Mouse (Mus musculus) heart, embryonic 16.5 days (tissue): ENCODE measurements at regions not wholly inside any gene's neighbourhood (a gene's known extent, or its start where the extent isn't known, plus 50 kb on each side); places are given as distances from the start of the nearest gene placed in this dataset.

Experiments used
- ATAC-seq: fragments of 200-750 bp; cut with Nextera tagmentation; replicated peaks from 2 replicates; pipeline ENCODE4 v1.8.0; 2017; ENCODE audit warnings: moderate number of reproducible peaks; ENCODE audit not compliant: insufficient read depth, low FRiP score; ENCODE audit errors: extremely low read depth
- H3K27ac ChIP-seq: fragments of 300-500 bp; sonication (generic); 2 replicates; pipeline ENCODE4 v1.5.1; 2014; ENCODE audit warnings: mild to moderate bottlenecking, low read length, control low read depth, moderate library complexity
- H3K27me3 ChIP-seq: fragments of 300-500 bp; sonication (generic); 2 replicates; pipeline ENCODE4 v1.6.1; 2014; ENCODE audit warnings: low read length, mixed read lengths; ENCODE audit not compliant: control insufficient read depth, insufficient read depth
- H3K36me3 ChIP-seq: fragments of 300-500 bp; sonication (generic); 2 replicates; pipeline ENCODE4 v1.6.1; 2014; ENCODE audit not compliant: control insufficient read depth, insufficient read depth
- H3K4me1 ChIP-seq: fragments of 300-500 bp; sonication (generic); 2 replicates; pipeline ENCODE4 v1.6.1; 2014; ENCODE audit warnings: low read length, mixed read lengths; ENCODE audit not compliant: control insufficient read depth, insufficient read depth
- H3K4me2 ChIP-seq: fragments of 300-500 bp; sonication (generic); 2 replicates; pipeline ENCODE4 v1.6.1; 2014; ENCODE audit warnings: low read depth, mild to moderate bottlenecking, control low read depth, low read length
- H3K4me3 ChIP-seq: fragments of 300-500 bp; sonication (generic); 2 replicates; pipeline ENCODE4 v1.5.1; 2014; ENCODE audit warnings: mild to moderate bottlenecking, control low read depth, low read length
- H3K9ac ChIP-seq: fragments of 300-500 bp; sonication (generic); 2 replicates; pipeline ENCODE4 v1.6.1; 2014; ENCODE audit warnings: low read length, control low read depth
- H3K9me3 ChIP-seq: fragments of 300-500 bp; sonication (generic); replicated peaks from 2 replicates; pipeline ENCODE4 v1.6.1; 2016; ENCODE audit warnings: low read length; ENCODE audit not compliant: control insufficient read depth
- WGBS: fragments of 180-500 bp; shearing (Covaris S2); extraction: QIAGEN DNeasy Blood & Tissue Kit; methylation state at CpG from one replicate; pipeline ENCODE4 v1.1.7; 2014; 5-methylcytosine and 5-hydroxymethylcytosine counted together

GRCm38 (mm10) chr6:84362331-84362730 lies 231.4 kb downstream of the Cyp26b1 start:
- Histone ChIP-seq H3K9ac (no peak overlapping the region), H3K4me3 (no peak overlapping the region), H3K27ac (no peak overlapping the region), H3K4me1 (no peaks in the 10 kb centered on the region), H3K4me2 (no peak overlapping the region), H3K27me3 (peaks cover 4% of the 10 kb centered on the region; the same call in 1 of the 2 replicates), H3K9me3 (no peaks in the 10 kb centered on the region), H3K36me3 (no peaks in the 10 kb centered on the region)
- ATAC-seq, result no peak
- 73% methylated on average over 1 of the region's 1 CpGs for WGBS

- Histone ChIP-seq H3K36me3 (no peaks in the 10 kb centered on the region), H3K4me1 (no peaks in the 10 kb centered on the region), H3K4me3 (no peak overlapping the region), H3K9ac (no peak overlapping the region), H3K9me3 (no peaks in the 10 kb centered on the region), H3K27ac (no peak overlapping the region), H3K27me3 (peaks cover 4% of the 10 kb centered on the region; the same call in 1 of the 2 replicates), H3K4me2 (no peak overlapping the region)
- ATAC-seq, result no peak
- 71% methylated on average over 10 of the region's 10 CpGs for WGBS
Observed at GRCm38 (mm10) chr6:84357911-84358310, 235.8 kb downstream of the Cyp26b1 start.

GRCm38 (mm10) chr6:84353425-84354220 lies 240.1 kb downstream of the Cyp26b1 start:
- Histone ChIP-seq H3K27me3 (no peaks in the 10 kb centered on the region), H3K4me1 (no peaks in the 10 kb centered on the region), H3K9ac (no peak overlapping the region), H3K9me3 (no peaks in the 10 kb centered on the region), H3K4me2 (no peak overlapping the region), H3K4me3 (no peak overlapping the region), H3K27ac (no peak overlapping the region), H3K36me3 (no peaks in the 10 kb centered on the region)
- WGBS, result 69% methylated on average over 6 of the region's 6 CpGs
- ATAC-seq, result no peak

- Histone ChIP-seq H3K27ac (no peak overlapping the region), H3K4me2 (no peak overlapping the region), H3K36me3 (no peaks in the 10 kb centered on the region), H3K4me1 (no peaks in the 10 kb centered on the region), H3K4me3 (no peak overlapping the region), H3K9me3 (no peaks in the 10 kb centered on the region), H3K9ac (no peak overlapping the region), H3K27me3 (peaks cover 2% of the 10 kb centered on the region; the same call in 1 of the 2 replicates)
- no peak for ATAC-seq
- 87% methylated on average over 12 of the region's 12 CpGs for WGBS
Observed at GRCm38 (mm10) chr6:84344936-84345335, 248.8 kb downstream of the Cyp26b1 start.

- Histone ChIP-seq H3K4me2 (no peak overlapping the region), H3K9me3 (peaks cover 5% of the 10 kb centered on the region), H3K4me1 (no peaks in the 10 kb centered on the region), H3K27ac (no peak overlapping the region), H3K36me3 (no peaks in the 10 kb centered on the region), H3K4me3 (no peak overlapping the region), H3K27me3 (no peaks in the 10 kb centered on the region; the same call in 1 of the 2 replicates), H3K9ac (no peak overlapping the region)
- no peak for ATAC-seq
- 75% methylated on average over 10 of the region's 10 CpGs for WGBS
Observed at GRCm38 (mm10) chr6:84333666-84334179, 260.0 kb downstream of the Cyp26b1 start.

GRCm38 (mm10) chr6:84329106-84329505 lies 264.6 kb downstream of the Cyp26b1 start:
- no peaks in the 10 kb centered on the region for H3K4me1 ChIP-seq
- no peak overlapping the region for H3K4me2 ChIP-seq
- no peak; the same call in 1 of the 2 replicates for ATAC-seq
- H3K27me3 ChIP-seq, result peaks cover 3% of the 10 kb centered on the region; the same call in 1 of the 2 replicates
- WGBS, result 28% methylated on average over 7 of the region's 7 CpGs
- peaks cover 5% of the 10 kb centered on the region for H3K9me3 ChIP-seq
- no peaks in the 10 kb centered on the region for H3K36me3 ChIP-seq
- H3K27ac ChIP-seq, result no peak overlapping the region
- H3K9ac ChIP-seq, result no peak overlapping the region
- no peak overlapping the region for H3K4me3 ChIP-seq

- ATAC-seq, result no peak
- H3K4me3 ChIP-seq, result no peak overlapping the region
- no peak overlapping the region for H3K4me2 ChIP-seq
- no peak overlapping the region for H3K27ac ChIP-seq
- H3K36me3 ChIP-seq, result no peaks in the 10 kb centered on the region
- H3K27me3 ChIP-seq, result peaks cover 5% of the 10 kb centered on the region; the same call in 1 of the 2 replicates
- WGBS, result 37% methylated on average over 3 of the region's 3 CpGs
- peaks cover 5% of the 10 kb centered on the region for H3K9me3 ChIP-seq
- no peaks in the 10 kb centered on the region for H3K4me1 ChIP-seq
- no peak overlapping the region for H3K9ac ChIP-seq
Observed at GRCm38 (mm10) chr6:84328030-84328390, 265.7 kb downstream of the Cyp26b1 start.

- Histone ChIP-seq H3K4me3 (no peak overlapping the region), H3K4me1 (no peaks in the 10 kb centered on the region), H3K9ac (no peak overlapping the region), H3K27me3 (peaks cover 5% of the 10 kb centered on the region), H3K27ac (no peak overlapping the region), H3K4me2 (no peak overlapping the region), H3K36me3 (no peaks in the 10 kb centered on the region), H3K9me3 (no peaks in the 10 kb centered on the region; the same call in 1 of the 2 replicates)
- no peak for ATAC-seq
- WGBS, result 53% methylated on average over 5 of the region's 5 CpGs
Observed at GRCm38 (mm10) chr6:84327306-84328029, 266.2 kb downstream of the Cyp26b1 start.
